Mouse (Mus musculus) G1E (cell line): ENCODE data around the gene Polr3gl.

Source experiments
- CTCF ChIP-seq: IDR thresholded peaks from 2 replicates; pipeline ENCODE4 v1.5.1; 2012; ENCODE audit warnings: low read depth, low read length, inconsistent platforms, mixed read lengths
- GATA1 ChIP-seq: IDR thresholded peaks from 2 replicates; pipeline ENCODE4 v1.6.1; 2012; ENCODE audit warnings: borderline replicate concordance, low read length, inconsistent platforms, mixed read lengths
- TAL1 ChIP-seq: conservative IDR thresholded peaks from 2 replicates; pipeline ENCODE4 v1.6.1; 2012; ENCODE audit warnings: low read depth, low read length, inconsistent platforms, mixed read lengths

DNA sequence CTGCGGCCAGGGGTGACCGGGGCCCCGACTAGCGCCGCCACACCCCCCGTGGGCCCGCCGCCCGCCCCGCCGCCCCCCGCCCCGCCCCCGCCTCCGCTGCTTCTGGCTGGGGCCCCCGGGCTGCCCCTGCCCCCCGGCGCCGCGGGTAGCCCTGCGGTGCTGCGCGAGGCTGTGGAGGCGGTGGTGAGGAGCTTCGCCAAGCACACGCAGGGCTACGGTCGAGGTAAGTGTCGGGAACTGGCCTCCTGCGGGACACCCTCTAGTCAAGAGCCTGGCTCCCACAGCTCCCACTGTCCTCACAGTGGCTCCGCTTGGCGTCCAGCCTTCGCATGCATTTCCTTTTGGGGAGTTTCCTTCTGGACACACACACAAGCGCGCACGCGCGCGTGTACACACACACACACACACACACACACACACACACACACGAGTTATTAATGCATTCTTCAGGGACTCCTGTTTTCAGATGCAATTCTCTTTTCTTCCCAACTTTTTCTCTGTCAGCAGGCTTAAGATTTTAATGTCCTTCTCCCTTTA is 7.3 kb upstream of the Polr3gl start:
- TF ChIP-seq CTCF, result no peak
- TF ChIP-seq GATA1, result no peak
- TF ChIP-seq TAL1, result no peak
